Mouse (Mus musculus): ENCODE data around the gene Usp47.

DNA sequence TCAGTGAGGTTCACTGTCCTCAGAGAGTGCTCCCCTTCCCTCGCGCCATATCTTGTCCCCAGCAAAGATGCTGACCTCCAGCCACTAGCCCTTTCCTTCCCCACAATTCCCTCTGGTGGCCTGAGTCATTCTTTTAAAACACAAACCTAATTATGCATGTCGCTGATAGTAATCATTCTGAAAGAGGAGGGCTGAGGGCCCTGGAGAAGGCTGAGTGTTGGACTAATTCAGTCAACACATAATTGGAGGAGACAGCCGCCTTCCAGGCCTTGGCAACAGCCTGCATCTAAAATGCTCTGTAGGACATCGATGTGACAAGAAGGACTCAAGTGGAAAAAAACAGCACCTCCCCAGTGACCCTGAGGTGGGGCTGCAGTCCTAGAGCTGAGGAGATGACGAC is 106.5 kb downstream of the Usp47 start:
- no peak for TF ChIP-seq POLR2A (IDR thresholded peaks at IDR 0.05; ENCODE audit: insufficient read length, low read depth)
- no peak for TF ChIP-seq MYOG (IDR thresholded peaks at IDR 0.05; ENCODE audit: control insufficient read depth in 1 of 3, insufficient read depth in 1 of 3, insufficient read length in 2 of 3, low read depth in 2 of 3)
- no peak for TF ChIP-seq POLR2AphosphoS2 (IDR thresholded peaks at IDR 0.05; ENCODE audit: insufficient read length, low read depth)
- TF ChIP-seq CEBPB (IDR thresholded peaks at IDR 0.05; ENCODE audit: insufficient read depth, poor library complexity, severe bottlenecking) = no peak
- TF ChIP-seq REST (IDR thresholded peaks at IDR 0.05; ENCODE audit: insufficient read depth, insufficient read length) = no peak
